Mouse (Mus musculus): Measurements from ENCODE around the gene Ndrg3. TPM values are rescaled to one million over a fixed set of nuclear protein-coding genes. Genes with fewer than 3 reads are reported as not detected.

Gene Ndrg3
- polyA plus RNA-seq, 1 experiment from 2014 or later: 57.9 TPM

GRCm38 (mm10) chr2:157006511-157007233 lies 14.8 kb upstream of the Ndrg3 start, which contains the start of gene Dsn1:
Dsn1 (minus strand) TSS chr2:157007154.
- H3K9me3 ChIP-seq (ENCODE audit: low read length): no peaks in the 10 kb centered on the region
- peak within 1 kb of the TSS; percentile 78 for H3K4me2 ChIP-seq (replicated peaks; ENCODE audit: low read depth, low read length)
- H3K27ac ChIP-seq (ENCODE audit: low read length): peak within 1 kb of the TSS; percentile 79
- under 1% methylated on average over 56 of the region's 56 CpGs for WGBS
- peaks cover 12% of the 10 kb centered on the region; the same call in 1 of the 2 replicates for H3K36me3 ChIP-seq (ENCODE audit: insufficient read depth, low read length)
- H3K9ac ChIP-seq (replicated peaks; ENCODE audit: low read length): peak within 1 kb of the TSS; percentile 92
- peaks cover 18% of the 10 kb centered on the region for H3K4me1 ChIP-seq (ENCODE audit: insufficient read depth, low read length)
- peak within 1 kb of the TSS; percentile 94 for H3K4me3 ChIP-seq (ENCODE audit: low read length)
- ATAC-seq (ENCODE audit: low FRiP score, low TSS enrichment): peak; percentile 91
- no peaks in the 10 kb centered on the region for H3K27me3 ChIP-seq (ENCODE audit: insufficient read depth, low read length)

DNA sequence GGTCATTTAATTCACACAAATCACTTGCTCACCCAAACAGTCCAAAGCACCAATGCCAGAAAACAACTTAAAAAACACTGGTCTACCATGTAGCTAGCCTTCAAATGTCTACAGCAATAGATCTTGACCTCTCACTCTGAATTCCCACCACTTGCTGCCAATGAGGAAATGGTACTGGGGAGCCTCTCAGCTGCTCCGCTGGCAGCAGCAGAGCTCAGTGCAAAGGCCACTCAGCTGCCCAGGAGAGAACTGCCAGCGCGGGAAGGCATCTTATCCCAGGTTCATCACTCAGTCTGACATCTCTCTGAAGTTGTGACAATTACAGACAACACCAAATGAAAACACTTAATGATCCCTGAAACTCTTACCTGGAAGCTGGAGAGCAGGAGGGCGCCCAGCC lies 10.5 kb upstream of the Ndrg3 start:
- ATAC-seq (ENCODE audit: low FRiP score, low TSS enrichment): no peak
- H3K4me3 ChIP-seq (ENCODE audit: low read length): no peak overlapping the region
- no peak overlapping the region for H3K4me2 ChIP-seq (replicated peaks; ENCODE audit: low read depth, low read length)
- no peak overlapping the region for H3K27ac ChIP-seq (ENCODE audit: low read length)
- no peak overlapping the region for H3K9ac ChIP-seq (replicated peaks; ENCODE audit: low read length)
- H3K9me3 ChIP-seq (ENCODE audit: low read length): no peaks in the 10 kb centered on the region
- H3K4me1 ChIP-seq (ENCODE audit: insufficient read depth, low read length): peaks cover 10% of the 10 kb centered on the region
- 88% methylated on average over 4 of the region's 4 CpGs for WGBS
- peaks cover 27% of the 10 kb centered on the region for H3K36me3 ChIP-seq (ENCODE audit: insufficient read depth, low read length)
- H3K27me3 ChIP-seq (ENCODE audit: insufficient read depth, low read length): no peaks in the 10 kb centered on the region

- no peaks in the 10 kb centered on the region for H3K9me3 ChIP-seq (ENCODE audit: low read length)
- H3K4me2 ChIP-seq (replicated peaks; ENCODE audit: low read depth, low read length): no peak overlapping the region
- H3K36me3 ChIP-seq (ENCODE audit: insufficient read depth, low read length): peaks cover 38% of the 10 kb centered on the region
- WGBS: 85% methylated on average over 5 of the region's 5 CpGs
- H3K4me3 ChIP-seq (ENCODE audit: low read length): no peak overlapping the region
- H3K27me3 ChIP-seq (ENCODE audit: insufficient read depth, low read length): no peaks in the 10 kb centered on the region
- no peak overlapping the region for H3K27ac ChIP-seq (ENCODE audit: low read length)
- H3K9ac ChIP-seq (replicated peaks; ENCODE audit: low read length): no peak overlapping the region
- no peak for ATAC-seq (ENCODE audit: low FRiP score, low TSS enrichment)
- H3K4me1 ChIP-seq (ENCODE audit: insufficient read depth, low read length): no peaks in the 10 kb centered on the region
These were observed 6.4 kb upstream of the Ndrg3 start for GRCm38 (mm10) chr2:156998263-156998662.

GRCm38 (mm10) chr2:156996576-156996975 lies 4.7 kb upstream of the Ndrg3 start:
- no peak overlapping the region for H3K4me3 ChIP-seq (ENCODE audit: low read length)
- H3K36me3 ChIP-seq (ENCODE audit: insufficient read depth, low read length): peaks cover 38% of the 10 kb centered on the region
- WGBS: 52% methylated on average over 6 of the region's 6 CpGs
- H3K27ac ChIP-seq (ENCODE audit: low read length): no peak overlapping the region
- H3K4me1 ChIP-seq (ENCODE audit: insufficient read depth, low read length): no peaks in the 10 kb centered on the region
- no peak for ATAC-seq (ENCODE audit: low FRiP score, low TSS enrichment)
- no peak overlapping the region for H3K9ac ChIP-seq (replicated peaks; ENCODE audit: low read length)
- no peaks in the 10 kb centered on the region for H3K27me3 ChIP-seq (ENCODE audit: insufficient read depth, low read length)
- no peaks in the 10 kb centered on the region for H3K9me3 ChIP-seq (ENCODE audit: low read length)
- H3K4me2 ChIP-seq (replicated peaks; ENCODE audit: low read depth, low read length): no peak overlapping the region

GRCm38 (mm10) chr2:156990727-156991431 lies 977 bp downstream of the Ndrg3 start:
- Histone ChIP-seq H3K27ac (ENCODE audit: low read length) (no peak overlapping the region), H3K9me3 (ENCODE audit: low read length) (no peaks in the 10 kb centered on the region), H3K9ac (replicated peaks; ENCODE audit: low read length) (peak overlapping the region; percentile 90), H3K4me1 (ENCODE audit: insufficient read depth, low read length) (peaks cover 14% of the 10 kb centered on the region), H3K4me3 (ENCODE audit: low read length) (peak overlapping the region; percentile 93), H3K27me3 (ENCODE audit: insufficient read depth, low read length) (no peaks in the 10 kb centered on the region), H3K36me3 (ENCODE audit: insufficient read depth, low read length) (peaks cover 16% of the 10 kb centered on the region), H3K4me2 (replicated peaks; ENCODE audit: low read depth, low read length) (peak overlapping the region; percentile 79)
- 0 out of 2 replicates have a peak, but pooled peaks have one; percentile 22 for ATAC-seq (ENCODE audit: low FRiP score, low TSS enrichment)
- WGBS: 6% methylated on average over 16 of the region's 16 CpGs

GRCm38 (mm10) chr2:156987316-156987715 lies 4.5 kb downstream of the Ndrg3 start:
- no peak overlapping the region for H3K27ac ChIP-seq (ENCODE audit: low read length)
- no peak overlapping the region for H3K9ac ChIP-seq (replicated peaks; ENCODE audit: low read length)
- no peak overlapping the region for H3K4me3 ChIP-seq (ENCODE audit: low read length)
- H3K27me3 ChIP-seq (ENCODE audit: insufficient read depth, low read length): no peaks in the 10 kb centered on the region
- H3K4me1 ChIP-seq (ENCODE audit: insufficient read depth, low read length): peaks cover 21% of the 10 kb centered on the region
- H3K36me3 ChIP-seq (ENCODE audit: insufficient read depth, low read length): no peaks in the 10 kb centered on the region
- no peaks in the 10 kb centered on the region for H3K9me3 ChIP-seq (ENCODE audit: low read length)
- H3K4me2 ChIP-seq (replicated peaks; ENCODE audit: low read depth, low read length): no peak overlapping the region
- WGBS: 59% methylated on average over 3 of the region's 3 CpGs
- no peak for ATAC-seq (ENCODE audit: low FRiP score, low TSS enrichment)

- Histone ChIP-seq H3K9me3 (ENCODE audit: low read length) (no peaks in the 10 kb centered on the region), H3K9ac (replicated peaks; ENCODE audit: low read length) (no peak overlapping the region), H3K4me2 (replicated peaks; ENCODE audit: low read depth, low read length) (no peak overlapping the region), H3K27me3 (ENCODE audit: insufficient read depth, low read length) (no peaks in the 10 kb centered on the region), H3K36me3 (ENCODE audit: insufficient read depth, low read length) (no peaks in the 10 kb centered on the region), H3K27ac (ENCODE audit: low read length) (no peak overlapping the region), H3K4me1 (ENCODE audit: insufficient read depth, low read length) (peaks cover 9% of the 10 kb centered on the region), H3K4me3 (ENCODE audit: low read length) (no peak overlapping the region)
- no peak for ATAC-seq (ENCODE audit: low FRiP score, low TSS enrichment)
- 81% methylated on average over 2 of the region's 2 CpGs for WGBS
These were observed 9.0 kb downstream of the Ndrg3 start for GRCm38 (mm10) chr2:156982864-156983263.

DNA sequence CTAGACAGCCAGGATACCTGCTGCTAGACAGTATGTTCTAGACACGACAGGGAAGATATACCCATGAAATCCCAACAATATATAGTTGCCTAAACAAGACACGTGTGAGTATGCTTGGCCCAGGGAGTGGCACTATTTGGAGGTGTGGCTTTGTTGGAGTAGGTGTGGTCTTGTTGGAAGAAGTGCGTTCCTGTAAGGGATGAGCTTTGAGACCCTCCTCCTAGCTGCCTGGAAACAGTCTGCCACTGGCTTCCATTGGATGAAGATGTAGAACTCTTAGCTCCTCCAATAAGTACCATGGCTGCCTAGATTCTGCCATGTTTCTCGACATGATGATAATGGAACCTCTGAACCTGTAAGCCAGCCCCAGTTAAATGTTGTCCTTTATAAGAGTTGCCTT lies 10.6 kb downstream of the Ndrg3 start:
- no peaks in the 10 kb centered on the region for H3K36me3 ChIP-seq (ENCODE audit: insufficient read depth, low read length)
- 86% methylated on average over 4 of the region's 4 CpGs for WGBS
- H3K4me2 ChIP-seq (replicated peaks; ENCODE audit: low read depth, low read length): no peak overlapping the region
- no peaks in the 10 kb centered on the region for H3K9me3 ChIP-seq (ENCODE audit: low read length)
- no peak overlapping the region for H3K27ac ChIP-seq (ENCODE audit: low read length)
- no peak for ATAC-seq (ENCODE audit: low FRiP score, low TSS enrichment)
- no peak overlapping the region for H3K4me3 ChIP-seq (ENCODE audit: low read length)
- no peak overlapping the region for H3K9ac ChIP-seq (replicated peaks; ENCODE audit: low read length)
- no peaks in the 10 kb centered on the region for H3K27me3 ChIP-seq (ENCODE audit: insufficient read depth, low read length)
- peaks cover 12% of the 10 kb centered on the region for H3K4me1 ChIP-seq (ENCODE audit: insufficient read depth, low read length)

DNA sequence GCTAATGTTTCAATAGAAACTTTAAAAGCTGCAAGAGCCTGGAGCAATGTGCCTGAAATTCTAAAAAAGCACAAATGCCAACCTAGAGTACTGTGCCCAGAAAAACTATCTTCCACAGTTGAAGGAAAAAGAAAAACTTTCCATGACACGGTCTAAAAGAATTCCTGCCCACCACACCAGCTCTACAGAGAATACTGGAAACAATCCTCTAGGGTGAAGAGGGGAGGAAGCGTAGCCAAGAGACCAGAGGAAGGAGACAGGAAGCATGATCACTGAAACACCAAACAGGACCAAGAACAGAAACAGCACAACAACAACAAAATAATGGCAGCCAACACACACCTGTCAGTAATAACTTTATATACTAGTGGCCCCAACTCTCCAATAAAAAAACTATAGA lies 11.8 kb downstream of the Ndrg3 start:
- no peak overlapping the region for H3K27ac ChIP-seq (ENCODE audit: low read length)
- H3K4me2 ChIP-seq (replicated peaks; ENCODE audit: low read depth, low read length): no peak overlapping the region
- 74% methylated on average over 2 of the region's 2 CpGs for WGBS
- H3K36me3 ChIP-seq (ENCODE audit: insufficient read depth, low read length): no peaks in the 10 kb centered on the region
- no peaks in the 10 kb centered on the region for H3K9me3 ChIP-seq (ENCODE audit: low read length)
- H3K9ac ChIP-seq (replicated peaks; ENCODE audit: low read length): no peak overlapping the region
- H3K27me3 ChIP-seq (ENCODE audit: insufficient read depth, low read length): no peaks in the 10 kb centered on the region
- H3K4me1 ChIP-seq (ENCODE audit: insufficient read depth, low read length): peaks cover 13% of the 10 kb centered on the region; the same call in 1 of the 2 replicates
- no peak for ATAC-seq (ENCODE audit: low FRiP score, low TSS enrichment)
- no peak overlapping the region for H3K4me3 ChIP-seq (ENCODE audit: low read length)

GRCm38 (mm10) chr2:156976711-156977110 lies 15.1 kb downstream of the Ndrg3 start:
- no peaks in the 10 kb centered on the region for H3K36me3 ChIP-seq (ENCODE audit: insufficient read depth, low read length)
- H3K9me3 ChIP-seq (ENCODE audit: low read length): no peaks in the 10 kb centered on the region
- no peak overlapping the region for H3K9ac ChIP-seq (replicated peaks; ENCODE audit: low read length)
- H3K4me3 ChIP-seq (ENCODE audit: low read length): no peak overlapping the region
- ATAC-seq (ENCODE audit: low FRiP score, low TSS enrichment): no peak
- peaks cover 4% of the 10 kb centered on the region; the same call in 1 of the 2 replicates for H3K4me1 ChIP-seq (ENCODE audit: insufficient read depth, low read length)
- no peak overlapping the region for H3K27ac ChIP-seq (ENCODE audit: low read length)
- no peak overlapping the region for H3K4me2 ChIP-seq (replicated peaks; ENCODE audit: low read depth, low read length)
- H3K27me3 ChIP-seq (ENCODE audit: insufficient read depth, low read length): no peaks in the 10 kb centered on the region

Measured in kidney, embryonic 16.5 days (tissue).